Mouse (Mus musculus): ENCODE results near the gene Dusp9.

- TF ChIP-seq CTCF (IDR thresholded peaks at IDR 0.05; ENCODE audit: borderline replicate concordance, control insufficient read depth, extremely low read depth, insufficient read depth, low read length, poor library complexity) (no peak), POLR2A (IDR thresholded peaks at IDR 0.05; ENCODE audit: control insufficient read depth, extremely low read depth, insufficient read depth, low read length, poor library complexity) (no peak)
Observed at GRCm38 (mm10) chrX:73658391-73658790, 19.2 kb downstream of the Dusp9 start.
